Mouse (Mus musculus) R1 (cell line): ENCODE measurements at regions not wholly inside any gene's neighbourhood (a gene's known extent, or its start where the extent isn't known, plus 50 kb on each side); places are given as distances from the start of the nearest gene placed in this dataset.

ENCODE experiments used
- DNase-seq: peaks from one replicate; pipeline ENCODE4 v3.0.0-alpha.2; 2018; ENCODE audit warnings: low read depth, low spot score

- no peak for DNase-seq
These were observed 52.7 kb upstream of the Gm21915 start for GRCm38 (mm10) chr9:40617676-40618062.

- peak; percentile 26 for DNase-seq
These were observed 53.3 kb upstream of the Gm21915 start for GRCm38 (mm10) chr9:40617036-40617675.

GRCm38 (mm10) chr9:40616426-40617035 lies 53.9 kb upstream of the Gm21915 start:
- DNase-seq, result peak; percentile 84

- DNase-seq, result no peak
These were observed 54.5 kb upstream of the Gm21915 start for GRCm38 (mm10) chr9:40615891-40616290.

GRCm38 (mm10) chr9:40614071-40614470 lies 56.3 kb upstream of the Gm21915 start:
- DNase-seq, result no peak

- DNase-seq, result no peak
These were observed 57.2 kb upstream of the Gm21915 start for GRCm38 (mm10) chr9:40613182-40613581.

- DNase-seq, result no peak
These were observed 57.7 kb upstream of the Gm21915 start for GRCm38 (mm10) chr9:40612755-40613154.

- no peak for DNase-seq
These were observed 58.1 kb upstream of the Gm21915 start for GRCm38 (mm10) chr9:40612312-40612711.

GRCm38 (mm10) chr9:40611626-40612025 lies 58.8 kb upstream of the Gm21915 start:
- DNase-seq, result peak; percentile 74

GRCm38 (mm10) chr9:40608596-40608995 lies 61.8 kb upstream of the Gm21915 start:
- no peak for DNase-seq

- DNase-seq, result peak; percentile 69
These were observed 62.5 kb upstream of the Gm21915 start for GRCm38 (mm10) chr9:40607941-40608340.

- no peak for DNase-seq
These were observed 66.9 kb upstream of the Gm21915 start for GRCm38 (mm10) chr9:40603521-40603920.

- no peak for DNase-seq
These were observed 67.2 kb upstream of the Gramd1b start for GRCm38 (mm10) chr9:40598431-40598831.

- no peak for DNase-seq
These were observed 56.2 kb upstream of the Gramd1b start for GRCm38 (mm10) chr9:40587421-40587820.

GRCm38 (mm10) chr9:40586581-40586980 lies 55.4 kb upstream of the Gramd1b start:
- no peak for DNase-seq

- DNase-seq, result peak; percentile 77
These were observed 52.4 kb upstream of the Gramd1b start for GRCm38 (mm10) chr9:40583554-40583953.

GRCm38 (mm10) chr9:40581854-40582253 lies 50.7 kb upstream of the Gramd1b start:
- peak; percentile 83 for DNase-seq
